Mouse (Mus musculus): Measurements from ENCODE around the gene Fgfr2. TPM values are rescaled to one million over a fixed set of nuclear protein-coding genes. Genes with fewer than 3 reads are reported as not detected.

Fgfr2 gene
- total RNA-seq, 1 experiment = 37.5 TPM

GRCm38 (mm10) chr7:131797161-131797560 is 1326.0 kb downstream of the Fgfr2 start:
- Histone ChIP-seq H3K9ac (ENCODE audit: insufficient read depth, low read depth, low read length, poor library complexity, severe bottlenecking) (no peak overlapping the region), H3K27ac (ENCODE audit: insufficient read depth, low read depth, low read length, poor library complexity, severe bottlenecking) (no peak overlapping the region), H3K4me3 (ENCODE audit: insufficient read depth in 1 of 2, low read depth in 1 of 2, low read length in 2 of 2, poor library complexity in 1 of 2, severe bottlenecking in 1 of 2) (no peak overlapping the region), H3K4me1 (ENCODE audit: control insufficient read depth in 2 of 2, insufficient read depth in 2 of 2, low read length in 2 of 2, poor library complexity in 1 of 2) (no peaks in the 10 kb centered on the region), H3K36me3 (ENCODE audit: control insufficient read depth, insufficient read depth, low read length, poor library complexity, severe bottlenecking) (no peaks in the 10 kb centered on the region), H3K9me3 (ENCODE audit: control insufficient read depth, insufficient read depth, low read depth, low read length) (no peaks in the 10 kb centered on the region)
- no peak for DNase-seq (ENCODE audit: low read depth, low spot score)
- TF ChIP-seq ZC3H11A (IDR thresholded peaks at IDR 0.05; ENCODE audit: borderline replicate concordance, low read depth, low read length) (no peak), MAFK (IDR thresholded peaks at IDR 0.05; ENCODE audit: insufficient read depth, low read depth, low read length) (no peak), CHD2 (IDR thresholded peaks at IDR 0.05; ENCODE audit: low read depth, low read length) (no peak), ZNF384 (IDR thresholded peaks at IDR 0.05; ENCODE audit: low read depth, low read length) (no peak), HCFC1 (IDR thresholded peaks at IDR 0.05; ENCODE audit: borderline replicate concordance, insufficient read depth, low read length) (no peak)
- in situ Hi-C loops (cut with MboI; ENCODE audit: low sequenced_read_pairs in 2 of 2, unreplicated experiment in 2 of 2) = no loop called here

DNA sequence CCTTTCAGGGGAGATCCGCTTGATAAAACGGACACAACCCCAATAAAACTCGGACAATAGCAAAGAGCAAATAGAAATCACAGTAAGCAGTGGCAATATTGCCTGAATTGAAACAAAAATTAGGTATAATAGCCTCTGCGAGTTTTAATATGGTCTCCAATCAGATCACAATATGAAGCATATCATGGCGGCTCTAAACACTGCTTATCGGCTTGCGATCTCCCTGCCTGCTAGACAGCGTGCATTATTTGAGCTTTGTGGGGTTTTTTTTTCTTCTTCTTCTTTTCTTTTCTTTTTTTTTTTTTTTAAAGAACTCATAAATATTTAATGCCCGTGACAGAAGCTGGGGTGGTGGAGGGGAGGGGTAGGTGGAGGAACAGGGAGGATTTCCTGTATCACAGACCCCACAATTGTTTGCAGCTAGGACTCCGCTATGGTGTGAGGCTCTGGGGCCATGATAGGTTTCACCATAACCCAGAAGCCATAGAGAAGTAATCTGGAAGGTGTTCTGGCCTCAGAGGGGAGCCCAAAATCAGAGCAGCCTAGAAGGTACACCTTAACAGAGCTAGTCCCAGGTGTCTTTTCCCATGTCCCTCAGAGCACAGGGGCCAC is 1334.4 kb downstream of the Fgfr2 start:
- Histone ChIP-seq H3K4me3 (ENCODE audit: insufficient read depth in 1 of 2, low read depth in 1 of 2, low read length in 2 of 2, poor library complexity in 1 of 2, severe bottlenecking in 1 of 2) (no peak overlapping the region), H3K4me1 (ENCODE audit: control insufficient read depth in 2 of 2, insufficient read depth in 2 of 2, low read length in 2 of 2, poor library complexity in 1 of 2) (no peaks in the 10 kb centered on the region), H3K36me3 (ENCODE audit: control insufficient read depth, insufficient read depth, low read length, poor library complexity, severe bottlenecking) (no peaks in the 10 kb centered on the region), H3K9ac (ENCODE audit: insufficient read depth, low read depth, low read length, poor library complexity, severe bottlenecking) (no peak overlapping the region), H3K27ac (ENCODE audit: insufficient read depth, low read depth, low read length, poor library complexity, severe bottlenecking) (no peak overlapping the region), H3K9me3 (ENCODE audit: control insufficient read depth, insufficient read depth, low read depth, low read length) (no peaks in the 10 kb centered on the region)
- no peak for TF ChIP-seq CHD2 (IDR thresholded peaks at IDR 0.05; ENCODE audit: low read depth, low read length)
- TF ChIP-seq ZNF384 (IDR thresholded peaks at IDR 0.05; ENCODE audit: low read depth, low read length) = no peak
- no peak for TF ChIP-seq ZC3H11A (IDR thresholded peaks at IDR 0.05; ENCODE audit: borderline replicate concordance, low read depth, low read length)
- TF ChIP-seq MAFK (IDR thresholded peaks at IDR 0.05; ENCODE audit: insufficient read depth, low read depth, low read length) = no peak
- no peak for TF ChIP-seq HCFC1 (IDR thresholded peaks at IDR 0.05; ENCODE audit: borderline replicate concordance, insufficient read depth, low read length)
- no peak for DNase-seq (ENCODE audit: low read depth, low spot score)
- in situ Hi-C loops (cut with MboI; ENCODE audit: low sequenced_read_pairs in 2 of 2, unreplicated experiment in 2 of 2) = no loop called here

GRCm38 (mm10) chr7:131785721-131786120 is 1337.4 kb downstream of the Fgfr2 start:
- DNase-seq (ENCODE audit: low read depth, low spot score) = no peak
- TF ChIP-seq ZNF384 (IDR thresholded peaks at IDR 0.05; ENCODE audit: low read depth, low read length) (no peak), CHD2 (IDR thresholded peaks at IDR 0.05; ENCODE audit: low read depth, low read length) (no peak), ZC3H11A (IDR thresholded peaks at IDR 0.05; ENCODE audit: borderline replicate concordance, low read depth, low read length) (no peak), MAFK (IDR thresholded peaks at IDR 0.05; ENCODE audit: insufficient read depth, low read depth, low read length) (no peak), HCFC1 (IDR thresholded peaks at IDR 0.05; ENCODE audit: borderline replicate concordance, insufficient read depth, low read length) (no peak)
- in situ Hi-C loops (cut with MboI; ENCODE audit: low sequenced_read_pairs in 2 of 2, unreplicated experiment in 2 of 2) = no loop called here
- H3K9ac ChIP-seq (ENCODE audit: insufficient read depth, low read depth, low read length, poor library complexity, severe bottlenecking) = no peak overlapping the region
- H3K9me3 ChIP-seq (ENCODE audit: control insufficient read depth, insufficient read depth, low read depth, low read length) = no peaks in the 10 kb centered on the region
- no peaks in the 10 kb centered on the region for H3K4me1 ChIP-seq (ENCODE audit: control insufficient read depth in 2 of 2, insufficient read depth in 2 of 2, low read length in 2 of 2, poor library complexity in 1 of 2)
- H3K4me3 ChIP-seq (ENCODE audit: insufficient read depth in 1 of 2, low read depth in 1 of 2, low read length in 2 of 2, poor library complexity in 1 of 2, severe bottlenecking in 1 of 2) = no peak overlapping the region
- H3K36me3 ChIP-seq (ENCODE audit: control insufficient read depth, insufficient read depth, low read length, poor library complexity, severe bottlenecking) = no peaks in the 10 kb centered on the region
- H3K27ac ChIP-seq (ENCODE audit: insufficient read depth, low read depth, low read length, poor library complexity, severe bottlenecking) = no peak overlapping the region

DNA sequence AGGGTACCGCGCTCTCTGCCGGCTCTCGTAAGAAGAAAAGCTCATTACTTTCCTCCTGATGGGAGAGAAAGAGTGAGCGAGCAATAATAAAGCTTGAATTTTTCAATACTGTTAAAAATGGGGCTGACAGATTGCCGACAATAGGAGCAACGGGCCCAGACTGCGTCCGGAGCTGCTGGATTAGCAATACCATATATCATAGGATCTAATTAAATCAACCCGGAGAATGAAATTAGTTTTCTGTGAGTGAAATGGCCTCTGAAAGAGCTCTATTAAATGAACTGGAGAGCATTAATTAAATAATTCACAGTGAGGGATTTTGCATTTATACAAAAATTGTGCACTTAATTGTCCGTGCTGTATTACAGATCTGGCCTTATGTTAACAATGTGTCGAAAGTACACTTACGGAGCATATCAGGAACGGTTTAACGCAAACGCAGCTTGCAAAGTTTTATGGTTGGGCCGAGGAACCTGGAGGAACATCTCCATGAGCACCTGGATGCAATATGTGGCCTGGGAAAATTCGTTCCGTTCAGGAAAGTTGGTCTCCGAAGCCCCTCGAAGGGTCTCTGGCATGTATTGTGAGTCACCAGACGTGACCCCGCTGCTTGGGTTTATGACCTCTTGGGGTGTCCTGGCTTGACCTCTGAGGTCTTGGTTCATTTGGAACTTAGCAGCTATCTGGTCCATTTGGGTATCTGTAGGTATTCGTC is 1344.7 kb downstream of the Fgfr2 start:
- Histone ChIP-seq H3K9me3 (ENCODE audit: control insufficient read depth, insufficient read depth, low read depth, low read length) (no peaks in the 10 kb centered on the region), H3K4me1 (ENCODE audit: control insufficient read depth in 2 of 2, insufficient read depth in 2 of 2, low read length in 2 of 2, poor library complexity in 1 of 2) (peaks cover 0 to 3% of the 10 kb centered on the region in 2 experiments; a peak in 1 of 4 replicates), H3K9ac (ENCODE audit: insufficient read depth, low read depth, low read length, poor library complexity, severe bottlenecking) (no peak overlapping the region), H3K27ac (ENCODE audit: insufficient read depth, low read depth, low read length, poor library complexity, severe bottlenecking) (no peak overlapping the region), H3K36me3 (ENCODE audit: control insufficient read depth, insufficient read depth, low read length, poor library complexity, severe bottlenecking) (no peaks in the 10 kb centered on the region), H3K4me3 (ENCODE audit: insufficient read depth in 1 of 2, low read depth in 1 of 2, low read length in 2 of 2, poor library complexity in 1 of 2, severe bottlenecking in 1 of 2) (no peak overlapping the region)
- TF ChIP-seq ZNF384 (IDR thresholded peaks at IDR 0.05; ENCODE audit: low read depth, low read length) (no peak), CHD2 (IDR thresholded peaks at IDR 0.05; ENCODE audit: low read depth, low read length) (no peak), MAFK (IDR thresholded peaks at IDR 0.05; ENCODE audit: insufficient read depth, low read depth, low read length) (no peak), ZC3H11A (IDR thresholded peaks at IDR 0.05; ENCODE audit: borderline replicate concordance, low read depth, low read length) (no peak), HCFC1 (IDR thresholded peaks at IDR 0.05; ENCODE audit: borderline replicate concordance, insufficient read depth, low read length) (no peak)
- no peak for DNase-seq (ENCODE audit: low read depth, low spot score)
- in situ Hi-C loops (cut with MboI; ENCODE audit: low sequenced_read_pairs in 2 of 2, unreplicated experiment in 2 of 2) = no loop called here
